Mouse (Mus musculus) left cerebral cortex, postnatal 10 days (tissue): ENCODE data around the gene Mgmt. TPM values are rescaled to one million over a fixed set of nuclear protein-coding genes. Genes with fewer than 3 reads are reported as not detected.

ENCODE experiments used
- DNase-seq, 2 experiments: peaks; one replicate each; pipeline ENCODE4 v3.0.0; 2021 to 2022; ENCODE audit warnings: low spot score in 2 of 2, mixed read lengths in 1 of 2; ENCODE audit errors: extremely low spot score in 1 of 2
- intact Hi-C: fragments of 180-260 bp; cut with DNase I; formaldehyde crosslinking; loops from one replicate; pipeline ENCODE4 v1.15.1; 2025
- total RNA-seq, 2 experiments: library from RNA; stranded (reverse); gene quantifications; 2 replicates each; pipeline ENCODE4 v1.2.3; 2021

Mgmt gene
- total RNA-seq, 2 experiments from 2014 or later, result 0.63 to 0.90 TPM

- intact Hi-C loops, result no loop called here
These were observed 3.1 kb downstream of the Mgmt start for GRCm38 (mm10) chr7:136897481-136897880.

GRCm38 (mm10) chr7:136898005-136898404, 3.6 kb downstream of the Mgmt start:
- DNase-seq, result no peak
- intact Hi-C loops, result no loop called here

More at GRCm38 (mm10) chr7:136897481-136897880, 3.1 kb downstream of the Mgmt start:
- DNase-seq, result no peak

GRCm38 (mm10) chr7:136908616-136909144, 14.3 kb downstream of the Mgmt start:
- no peak for DNase-seq
- intact Hi-C loops, result no loop called here

GRCm38 (mm10) chr7:136912901-136913300, 18.5 kb downstream of the Mgmt start:
- intact Hi-C loops, result no loop called here
- DNase-seq, result no peak

GRCm38 (mm10) chr7:136916021-136916420, 21.6 kb downstream of the Mgmt start:
- no peak for DNase-seq
- intact Hi-C loops, result no loop called here

GRCm38 (mm10) chr7:136920976-136921755, 26.8 kb downstream of the Mgmt start:
- intact Hi-C loops, result no loop called here
- no peak for DNase-seq

- no peak for DNase-seq
- intact Hi-C loops, result no loop called here
These were observed 27.8 kb downstream of the Mgmt start for GRCm38 (mm10) chr7:136922230-136922629.

- intact Hi-C loops, result no loop called here
- DNase-seq, result no peak
These were observed 30.3 kb downstream of the Mgmt start for GRCm38 (mm10) chr7:136924610-136925260.

GRCm38 (mm10) chr7:136926178-136926577, 31.8 kb downstream of the Mgmt start:
- no peak for DNase-seq
- intact Hi-C loops, result no loop called here

GRCm38 (mm10) chr7:136930451-136930850, 36.0 kb downstream of the Mgmt start:
- no peak for DNase-seq
- intact Hi-C loops, result no loop called here

GRCm38 (mm10) chr7:136933367-136933766, 39.0 kb downstream of the Mgmt start:
- intact Hi-C loops, result no loop called here
- no peak for DNase-seq

- DNase-seq, result no peak
- intact Hi-C loops, result no loop called here
These were observed 39.9 kb downstream of the Mgmt start for GRCm38 (mm10) chr7:136934336-136934735.

- intact Hi-C loops, result no loop called here
These were observed 40.4 kb downstream of the Mgmt start for GRCm38 (mm10) chr7:136934784-136935183.

GRCm38 (mm10) chr7:136938371-136938770, 44.0 kb downstream of the Mgmt start:
- intact Hi-C loops, result no loop called here
- DNase-seq, result no peak

More at GRCm38 (mm10) chr7:136934784-136935183, 40.4 kb downstream of the Mgmt start:
- DNase-seq, result no peak

GRCm38 (mm10) chr7:136942414-136942813, 48.0 kb downstream of the Mgmt start:
- no peak for DNase-seq
- intact Hi-C loops, result loop anchor here (10.0 kb wide), 1 partner anchor 168 kb away; no protein-coding TSS in a partner anchor

GRCm38 (mm10) chr7:136943886-136944285, 49.5 kb downstream of the Mgmt start:
- no peak for DNase-seq
- intact Hi-C loops, result loop anchor here (10.0 kb wide), 1 partner anchor 169 kb away; no protein-coding TSS in a partner anchor

GRCm38 (mm10) chr7:136945697-136946096, 51.3 kb downstream of the Mgmt start:
- intact Hi-C loops, result loop anchor here (10.0 kb wide), 1 partner anchor 171 kb away; no protein-coding TSS in a partner anchor
- peak; percentile 3 to 21 for DNase-seq

GRCm38 (mm10) chr7:136946131-136946530, 51.7 kb downstream of the Mgmt start:
- peak; percentile 7 to 71 for DNase-seq
- intact Hi-C loops, result loop anchor here (10.0 kb wide), 1 partner anchor 171 kb away; no protein-coding TSS in a partner anchor

GRCm38 (mm10) chr7:136948275-136948810, 53.9 kb downstream of the Mgmt start:
- DNase-seq, result no peak
- intact Hi-C loops, result loop anchor here (10.0 kb wide), 1 partner anchor 174 kb away; no protein-coding TSS in a partner anchor
